Mouse (Mus musculus) CH12.LX (cell line): Measurements from ENCODE around the gene Slc4a4.

ENCODE experiments used
- CHD1 ChIP-seq: IDR thresholded peaks from 2 replicates; pipeline ENCODE4 v1.6.1; 2012; ENCODE audit warnings: low read depth, low read length, improper control_type of control experiment, inconsistent platforms
- CTCF ChIP-seq, 2 experiments: IDR thresholded peaks in 1 of 2; conservative IDR thresholded peaks in 1 of 2; 2 replicates each; pipeline ENCODE4 v1.5.1; 2011 to 2012; ENCODE audit warnings: low read depth in 2 of 2, low read length in 2 of 2, improper control_type of control experiment in 1 of 2, inconsistent platforms in 1 of 2, mild to moderate bottlenecking in 1 of 2, moderate library complexity in 1 of 2
- HCFC1 ChIP-seq: IDR thresholded peaks from 2 replicates; pipeline ENCODE4 v1.6.1; 2012; ENCODE audit warnings: low read depth, mild to moderate bottlenecking, inconsistent platforms, low read length, improper control_type of control experiment
- MXI1 ChIP-seq: IDR thresholded peaks from 2 replicates; pipeline ENCODE4 v1.6.1; 2011; ENCODE audit warnings: mild to moderate bottlenecking, low read depth, low read length, improper control_type of control experiment
- POLR2A ChIP-seq: IDR thresholded peaks from 2 replicates; pipeline ENCODE4 v1.6.1; 2011; ENCODE audit warnings: low read depth, mild to moderate bottlenecking, improper control_type of control experiment, low read length
- TCF12 ChIP-seq: IDR thresholded peaks from 2 replicates; pipeline ENCODE4 v1.6.1; 2014; ENCODE audit warnings: low read depth, mild to moderate bottlenecking, inconsistent platforms, low read length, improper control_type of control experiment

GRCm38 (mm10) chr5:89097291-89097690 lies 210.7 kb downstream of the Slc4a4 start:
- no peak for TF ChIP-seq CHD1
- no peak for TF ChIP-seq POLR2A
- TF ChIP-seq TCF12 = no peak
- TF ChIP-seq HCFC1 = no peak
- no peak for TF ChIP-seq CTCF (conservative IDR thresholded peaks at IDR 0.05 in 1 of 2, IDR thresholded peaks at IDR 0.05 in 1 of 2; ENCODE audit: low read depth in 2 of 2, low read length in 2 of 2)
- TF ChIP-seq MXI1 = no peak
